In genomic region chr11:120199766-120200165, GRCm38 (mm10) we compare ENCODE assay signal across 15 mouse cellular contexts. TPM values are rescaled to one million over a fixed set of nuclear protein-coding genes. Genes with fewer than 3 reads are reported as not detected.
DNase-seq lines count a peak whose midpoint lies in the region; ATAC-seq lines count a peak whose summit lies in the region.
"Had no signal": no experiment of that assay in that cellular context is flagged by ENCODE, and none has a peak within 500 bp of the region (broad histone marks: within the 10 kb centered on the region; RNA-seq: fewer than 3 reads in every experiment).

No protein-coding gene starts in this region.

- H3K27me3 ChIP-seq in limb, embryonic 11.5 days (ENCODE audit: control insufficient read depth, insufficient read depth, low read length), result no peaks in the 10 kb centered on the region
- no peaks in the 10 kb centered on the region for H3K27me3 ChIP-seq in limb, embryonic 10.5 days (ENCODE audit: low read depth, poor library complexity, severe bottlenecking)
- H3K27me3 ChIP-seq in heart, embryonic 16.5 days (ENCODE audit: control insufficient read depth, insufficient read depth, low read length), result no peaks in the 10 kb centered on the region
- H3K27me3 ChIP-seq in midbrain, embryonic 16.5 days (ENCODE audit: control insufficient read depth, insufficient read depth, low read depth, low read length), result no peaks in the 10 kb centered on the region
- H3K27me3 ChIP-seq: forebrain, embryonic 15.5 days; midbrain, embryonic 15.5 days had no signal

- 78% methylated on average over 7 of the region's 7 CpGs for WGBS in limb, embryonic 11.5 days
- WGBS in limb, embryonic 10.5 days, result 74% methylated on average over 7 of the region's 7 CpGs
- WGBS in heart, embryonic 16.5 days, result 61% methylated on average over 7 of the region's 7 CpGs
- WGBS in midbrain, embryonic 16.5 days, result 75% methylated on average over 7 of the region's 7 CpGs

- H3K9ac ChIP-seq in limb, embryonic 11.5 days (ENCODE audit: low read length), result no peak overlapping the region
- no peak overlapping the region for H3K9ac ChIP-seq in heart, embryonic 16.5 days (ENCODE audit: low read length)
- no peak overlapping the region for H3K9ac ChIP-seq in midbrain, embryonic 16.5 days (ENCODE audit: low read depth, low read length)
- H3K9ac ChIP-seq: forebrain, embryonic 15.5 days; midbrain, embryonic 15.5 days had no signal

- no peak overlapping the region for H3K27ac ChIP-seq in limb, embryonic 11.5 days (replicated peaks; ENCODE audit: low read depth, low read length)
- H3K27ac ChIP-seq in limb, embryonic 10.5 days, result no peak overlapping the region; the same call in 1 of the 2 replicates
- peak overlapping the region; percentile 60 for H3K27ac ChIP-seq in brown adipose tissue, adult 24 weeks (replicated peaks; ENCODE audit: low read depth, low read length)
- H3K27ac ChIP-seq in heart, embryonic 16.5 days (ENCODE audit: low read length), result peak overlapping the region; percentile 39
- no peak overlapping the region for H3K27ac ChIP-seq in midbrain, embryonic 16.5 days (ENCODE audit: low read length)
- H3K27ac ChIP-seq: forebrain, embryonic 15.5 days; hindbrain, postnatal 0 days; macrophage; midbrain, embryonic 15.5 days had no signal

- H3K36me3 ChIP-seq in limb, embryonic 11.5 days (ENCODE audit: control insufficient read depth, insufficient read depth, low read length), result no peaks in the 10 kb centered on the region
- H3K36me3 ChIP-seq in limb, embryonic 10.5 days, result no peaks in the 10 kb centered on the region
- no peaks in the 10 kb centered on the region for H3K36me3 ChIP-seq in heart, embryonic 16.5 days (ENCODE audit: control insufficient read depth, insufficient read depth)
- no peaks in the 10 kb centered on the region for H3K36me3 ChIP-seq in midbrain, embryonic 16.5 days (ENCODE audit: control insufficient read depth, insufficient read depth, low read length)
- H3K36me3 ChIP-seq: forebrain, embryonic 15.5 days; midbrain, embryonic 15.5 days had no signal

- H3K4me2 ChIP-seq in limb, embryonic 11.5 days (ENCODE audit: low read depth, severe bottlenecking), result no peak overlapping the region
- H3K4me2 ChIP-seq in heart, embryonic 16.5 days (ENCODE audit: low read depth, low read length), result no peak overlapping the region
- no peak overlapping the region for H3K4me2 ChIP-seq in midbrain, embryonic 16.5 days (ENCODE audit: low read length)
- H3K4me2 ChIP-seq: forebrain, embryonic 15.5 days; liver, embryonic 11.5 days; midbrain, embryonic 15.5 days had no signal

- H3K4me3 ChIP-seq in limb, embryonic 11.5 days (ENCODE audit: low read depth, low read length), result no peak overlapping the region
- H3K4me3 ChIP-seq in limb, embryonic 10.5 days, result no peak overlapping the region
- no peak overlapping the region for H3K4me3 ChIP-seq in brown adipose tissue, adult 24 weeks (ENCODE audit: insufficient read depth, low read depth, low read length)
- H3K4me3 ChIP-seq in heart, embryonic 16.5 days (ENCODE audit: low read length), result no peak overlapping the region
- no peak overlapping the region for H3K4me3 ChIP-seq in midbrain, embryonic 16.5 days (ENCODE audit: low read depth, low read length)
- H3K4me3 ChIP-seq: forebrain, embryonic 15.5 days; midbrain, embryonic 15.5 days had no signal

- DNase-seq in heart, adult 18-20 months, result peak; percentile 26 to 67
- DNase-seq in heart, postnatal 25 days (ENCODE audit: low spot score), result no peak
- peak; percentile 20 for DNase-seq in limb, embryonic 11.5 days (ENCODE audit: low spot score)
- DNase-seq in limb, embryonic 10.5 days (ENCODE audit: low spot score), result no peak
- no peak for DNase-seq in spleen, postnatal 14 days (ENCODE audit: low spot score in 2 of 2)
- DNase-seq: adrenal gland, adult 8-10 months; cerebellum, postnatal 25 days had no signal

- H3K4me1 ChIP-seq in limb, embryonic 11.5 days (ENCODE audit: control insufficient read depth, insufficient read depth, low read length), result no peaks in the 10 kb centered on the region; the same call in 1 of the 2 replicates
- H3K4me1 ChIP-seq in limb, embryonic 10.5 days, result peaks cover 16% of the 10 kb centered on the region
- peaks cover 13% of the 10 kb centered on the region for H3K4me1 ChIP-seq in brown adipose tissue, adult 24 weeks (ENCODE audit: control insufficient read depth, insufficient read depth, insufficient read length, low read length)
- peaks cover 6% of the 10 kb centered on the region; the same call in 1 of the 2 replicates for H3K4me1 ChIP-seq in heart, embryonic 16.5 days (ENCODE audit: control insufficient read depth, insufficient read depth, low read length)
- no peaks in the 10 kb centered on the region for H3K4me1 ChIP-seq in midbrain, embryonic 16.5 days (ENCODE audit: control insufficient read depth, insufficient read depth, low read length)
- H3K4me1 ChIP-seq: forebrain, embryonic 15.5 days; midbrain, embryonic 15.5 days had no signal

- no peaks in the 10 kb centered on the region for H3K9me3 ChIP-seq in limb, embryonic 11.5 days (ENCODE audit: control insufficient read depth, low read length)
- H3K9me3 ChIP-seq in limb, embryonic 10.5 days (replicated peaks), result no peaks in the 10 kb centered on the region
- H3K9me3 ChIP-seq in heart, embryonic 16.5 days (replicated peaks; ENCODE audit: control insufficient read depth, low read length), result no peaks in the 10 kb centered on the region
- no peaks in the 10 kb centered on the region for H3K9me3 ChIP-seq in midbrain, embryonic 16.5 days (replicated peaks; ENCODE audit: control insufficient read depth, low read length, poor library complexity, severe bottlenecking)
- H3K9me3 ChIP-seq: forebrain, embryonic 15.5 days; midbrain, embryonic 15.5 days had no signal

- ATAC-seq in limb, embryonic 11.5 days (ENCODE audit: insufficient number of reproducible peaks, low FRiP score, low TSS enrichment, low read depth), result no peak
- peak; percentile 60; the same call in 1 of the 2 replicates for ATAC-seq in heart, embryonic 16.5 days (replicated peaks; ENCODE audit: extremely low read depth, insufficient read depth, low FRiP score)
- ATAC-seq in midbrain, embryonic 16.5 days, result no peak
- ATAC-seq: forebrain, embryonic 15.5 days; hindbrain, postnatal 0 days; midbrain, embryonic 15.5 days had no signal

- intact Hi-C loops in heart, postnatal 25 days (cut with DNase I), result no loop called here

RNA-seq across cellular contexts. Expression of gene Bahcc1, which starts 33.0 kb away (rescaled TPM):
- total RNA-seq in heart, adult 18-20 months (2021), result 1 to 10 TPM; 3.5 to 5.0 TPM
- total RNA-seq in heart, postnatal 25 days (2021), result 1 to 10 TPM; 7.8 to 8.3 TPM
- polyA plus RNA-seq in limb, embryonic 11.5 days (2014; fragmentation: Nextera tagmentation; extraction: Ambion mirVana), result 24.9 and 27.6 TPM in 2 replicates
- 19.9 and 20.3 TPM in 2 replicates for polyA plus RNA-seq in limb, embryonic 10.5 days (2016; fragmentation: Nextera tagmentation; extraction: Ambion mirVana)
- polyA plus RNA-seq in brown adipose tissue, adult 24 weeks (2012; ENCODE audit: insufficient read depth, insufficient read length, missing spikeins), result 5.7 and 5.9 TPM in 2 replicates
- 4.6 and 4.7 TPM in 2 replicates for polyA plus RNA-seq in heart, embryonic 16.5 days (2015; fragmentation: Nextera tagmentation; extraction: Ambion mirVana)
- 9.7 and 13.7 TPM in 2 replicates for polyA plus RNA-seq in midbrain, embryonic 16.5 days (2015; fragmentation: Nextera tagmentation; extraction: Ambion mirVana)

RNA-seq across cellular contexts. Expression of gene Slc38a10, which starts 48.6 kb away (rescaled TPM):
- 10 to 100 TPM; 89.2 to 93.9 TPM for total RNA-seq in heart, adult 18-20 months (2021)
- total RNA-seq in heart, postnatal 25 days (2021), result 10 to 100 TPM; 75.9 to 78.0 TPM
- polyA plus RNA-seq in limb, embryonic 11.5 days (2014; fragmentation: Nextera tagmentation; extraction: Ambion mirVana), result 46.1 and 53.2 TPM in 2 replicates
- 99.6 and 99.8 TPM in 2 replicates for polyA plus RNA-seq in limb, embryonic 10.5 days (2016; fragmentation: Nextera tagmentation; extraction: Ambion mirVana)
- polyA plus RNA-seq in brown adipose tissue, adult 24 weeks (2012; ENCODE audit: insufficient read depth, insufficient read length, missing spikeins), result 80.3 and 82.0 TPM in 2 replicates
- polyA plus RNA-seq in heart, embryonic 16.5 days (2015; fragmentation: Nextera tagmentation; extraction: Ambion mirVana), result 87.3 and 93.5 TPM in 2 replicates
- 118 TPM in 2 replicates for polyA plus RNA-seq in midbrain, embryonic 16.5 days (2015; fragmentation: Nextera tagmentation; extraction: Ambion mirVana)

Comparison
In these comparisons a context has a peak if more than half of its experiments do, and no peak if none do; other contexts are left out.
1. DNase-seq: peak in heart, adult 18-20 months (2 of 2) and limb, embryonic 11.5 days (single experiment); none in heart, postnatal 25 days (single experiment), limb, embryonic 10.5 days (single experiment) and spleen, postnatal 14 days (0 of 2).
2. H3K27ac ChIP-seq: peak in brown adipose tissue, adult 24 weeks (single experiment) and heart, embryonic 16.5 days (single experiment); none in limb, embryonic 11.5 days (single experiment), limb, embryonic 10.5 days (single experiment) and midbrain, embryonic 16.5 days (single experiment).